Mouse (Mus musculus) stomach, embryonic 16.5 days (tissue): Measurements from ENCODE around the gene Rtcb. TPM values are rescaled to one million over a fixed set of nuclear protein-coding genes. Genes with fewer than 3 reads are reported as not detected.

ENCODE experiments used
- ATAC-seq: fragments of 200-750 bp; cut with Nextera tagmentation; 2 replicates; pipeline ENCODE4 v1.8.0; 2017; ENCODE audit warnings: moderate number of reproducible peaks, moderate TSS enrichment; ENCODE audit not compliant: insufficient read depth, low FRiP score
- H3K27ac ChIP-seq: fragments of 300-500 bp; sonication (generic); 2 replicates; pipeline ENCODE4 v1.5.1; 2014; ENCODE audit warnings: low read length
- H3K27me3 ChIP-seq: fragments of 300-500 bp; sonication (generic); 2 replicates; pipeline ENCODE4 v1.6.1; 2014; ENCODE audit warnings: low read length, control low read depth, mixed read lengths; ENCODE audit not compliant: control insufficient read depth, insufficient read depth
- H3K36me3 ChIP-seq: fragments of 300-500 bp; sonication (generic); 2 replicates; pipeline ENCODE4 v1.6.1; 2014; ENCODE audit warnings: low read length; ENCODE audit not compliant: control insufficient read depth, insufficient read depth
- H3K4me1 ChIP-seq: fragments of 300-500 bp; sonication (generic); 2 replicates; pipeline ENCODE4 v1.6.1; 2014; ENCODE audit warnings: low read length, control low read depth, mixed read lengths; ENCODE audit not compliant: control insufficient read depth, insufficient read depth
- H3K4me2 ChIP-seq: fragments of 300-500 bp; sonication (generic); 2 replicates; pipeline ENCODE4 v1.6.1; 2014; ENCODE audit warnings: low read depth, low read length, mixed read lengths
- H3K4me3 ChIP-seq: fragments of 300-500 bp; sonication (generic); replicated peaks from 2 replicates; pipeline ENCODE4 v1.5.1; 2014; ENCODE audit warnings: mild to moderate bottlenecking, low read length
- H3K9ac ChIP-seq: fragments of 300-500 bp; sonication (generic); 2 replicates; pipeline ENCODE4 v1.6.1; 2014; ENCODE audit warnings: low read length
- H3K9me3 ChIP-seq: fragments of 300-500 bp; sonication (generic); replicated peaks from 2 replicates; pipeline ENCODE4 v1.6.1; 2016; ENCODE audit warnings: low read length, control low read depth; ENCODE audit not compliant: control insufficient read depth
- WGBS: fragments of 180-500 bp; shearing (Covaris S2); extraction: QIAGEN DNeasy Blood & Tissue Kit; methylation state at CpG from one replicate; pipeline ENCODE4 v1.1.7; 2014; 5-methylcytosine and 5-hydroxymethylcytosine counted together
- polyA plus RNA-seq: library from polyadenylated mRNA; unstranded; fragments of >200 nt; fragmentation: Nextera tagmentation; extraction: Ambion mirVana; gene quantifications from 2 replicates; pipeline ENCODE4 v1.2.1, GENCODE M21; 2015

Gene Rtcb
- polyA plus RNA-seq, 1 experiment from 2014 or later: 168 TPM

DNA sequence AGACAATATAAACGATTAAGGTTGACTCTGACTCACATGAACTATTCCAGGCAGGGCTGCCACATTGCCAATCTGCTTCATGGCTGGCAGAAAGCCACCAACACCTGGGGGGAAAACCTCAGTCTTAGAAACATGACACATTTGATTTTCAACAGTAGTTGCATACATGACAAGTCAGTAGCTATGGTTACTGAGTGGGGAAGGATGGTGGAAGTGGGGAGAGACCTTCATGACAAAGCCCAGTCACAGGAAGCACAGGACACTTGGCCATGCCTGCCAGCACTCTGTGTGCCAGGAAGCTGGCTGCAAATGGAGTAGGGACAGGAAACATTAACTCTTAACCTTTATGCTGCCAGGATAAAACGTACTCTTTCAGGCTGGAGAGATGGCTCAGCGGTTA, 4.2 kb downstream of the Rtcb start:
- H3K4me2 ChIP-seq: no peak overlapping the region
- H3K4me3 ChIP-seq: no peak overlapping the region
- ATAC-seq: no peak
- H3K36me3 ChIP-seq: peaks cover 22% of the 10 kb centered on the region
- H3K27me3 ChIP-seq: no peaks in the 10 kb centered on the region
- no peak overlapping the region for H3K27ac ChIP-seq
- H3K4me1 ChIP-seq: peaks cover 4% of the 10 kb centered on the region; the same call in 1 of the 2 replicates
- no peaks in the 10 kb centered on the region for H3K9me3 ChIP-seq
- no peak overlapping the region for H3K9ac ChIP-seq
- 78% methylated on average over 3 of the region's 3 CpGs for WGBS

DNA sequence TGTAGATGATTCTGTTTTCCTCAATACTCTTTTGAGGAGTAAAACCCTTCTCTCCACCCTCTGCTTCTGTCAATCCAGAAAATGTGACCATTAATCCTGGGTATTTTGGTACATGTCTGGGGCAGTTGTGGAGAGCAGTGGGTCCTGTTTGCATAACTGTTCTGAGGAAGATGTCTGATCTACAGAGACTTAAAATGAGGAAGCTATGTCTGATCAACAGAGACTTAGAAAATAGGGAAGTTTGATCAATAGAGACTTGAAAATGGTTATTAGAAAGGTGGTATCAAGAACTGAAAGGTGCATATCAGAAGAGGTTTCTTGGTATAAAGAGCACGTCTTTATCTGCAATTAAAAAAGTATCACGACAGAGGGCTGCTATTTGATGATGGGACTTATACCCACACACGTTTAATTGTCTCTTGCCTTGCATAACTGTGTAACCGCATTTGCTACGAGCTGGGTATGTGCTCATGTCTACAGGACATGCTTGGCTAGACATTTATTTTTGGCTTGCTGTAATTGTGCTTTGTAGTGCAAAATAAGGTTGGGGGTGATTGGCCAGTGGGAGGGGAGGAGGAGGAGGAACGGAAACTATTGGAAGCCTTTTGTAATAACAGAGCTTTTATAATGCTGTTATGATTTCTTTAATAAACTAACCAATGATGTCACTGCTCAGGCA, 5.7 kb downstream of the Rtcb start:
- ATAC-seq: no peak
- no peak overlapping the region for H3K27ac ChIP-seq
- H3K36me3 ChIP-seq: peaks cover 28% of the 10 kb centered on the region
- H3K4me3 ChIP-seq: no peak overlapping the region
- WGBS: 85% methylated on average over 6 of the region's 6 CpGs
- H3K9me3 ChIP-seq: no peaks in the 10 kb centered on the region
- H3K4me1 ChIP-seq: peaks cover 4% of the 10 kb centered on the region; the same call in 1 of the 2 replicates
- no peak overlapping the region for H3K4me2 ChIP-seq
- no peaks in the 10 kb centered on the region for H3K27me3 ChIP-seq
- no peak overlapping the region for H3K9ac ChIP-seq

DNA sequence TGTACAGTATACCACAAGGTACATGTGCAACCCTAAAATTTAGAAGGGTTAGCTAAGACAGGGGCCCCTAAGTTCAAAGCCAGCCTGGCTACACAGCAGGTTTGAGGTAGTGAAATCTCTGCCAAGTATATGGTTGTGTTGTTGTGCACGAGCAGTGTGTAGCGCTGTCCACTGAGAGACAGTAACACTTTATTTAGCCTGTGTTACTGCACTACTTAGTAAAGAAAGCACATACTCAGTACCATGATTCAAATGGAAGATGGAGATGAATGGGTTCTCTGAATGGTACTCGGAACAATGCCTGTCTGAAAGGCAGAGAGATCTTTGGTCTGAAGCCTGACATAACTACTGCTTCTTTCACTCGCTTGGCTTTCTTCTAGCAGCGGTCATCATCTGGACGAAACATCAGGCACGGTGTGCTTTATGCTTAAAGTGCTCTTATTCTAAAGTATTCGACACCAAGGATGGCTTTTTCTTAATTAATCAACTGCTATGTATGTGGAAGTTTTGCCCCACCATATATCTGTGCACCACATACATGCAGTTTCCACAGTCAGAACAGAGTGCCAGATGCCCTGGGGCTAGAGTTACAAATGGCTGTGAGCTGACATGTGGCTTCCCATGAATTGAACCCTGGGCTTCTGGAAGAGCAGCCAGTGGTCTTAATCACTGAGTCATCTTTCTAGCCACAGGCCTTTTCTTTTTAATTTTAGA, 9.0 kb downstream of the Rtcb start:
- peaks cover 42% of the 10 kb centered on the region for H3K36me3 ChIP-seq
- no peak overlapping the region for H3K4me2 ChIP-seq
- H3K9me3 ChIP-seq: no peaks in the 10 kb centered on the region
- ATAC-seq: no peak
- H3K27me3 ChIP-seq: no peaks in the 10 kb centered on the region
- H3K27ac ChIP-seq: no peak overlapping the region
- no peaks in the 10 kb centered on the region for H3K4me1 ChIP-seq
- no peak overlapping the region for H3K9ac ChIP-seq
- no peak overlapping the region for H3K4me3 ChIP-seq
- WGBS: 95% methylated on average over 8 of the region's 8 CpGs

DNA sequence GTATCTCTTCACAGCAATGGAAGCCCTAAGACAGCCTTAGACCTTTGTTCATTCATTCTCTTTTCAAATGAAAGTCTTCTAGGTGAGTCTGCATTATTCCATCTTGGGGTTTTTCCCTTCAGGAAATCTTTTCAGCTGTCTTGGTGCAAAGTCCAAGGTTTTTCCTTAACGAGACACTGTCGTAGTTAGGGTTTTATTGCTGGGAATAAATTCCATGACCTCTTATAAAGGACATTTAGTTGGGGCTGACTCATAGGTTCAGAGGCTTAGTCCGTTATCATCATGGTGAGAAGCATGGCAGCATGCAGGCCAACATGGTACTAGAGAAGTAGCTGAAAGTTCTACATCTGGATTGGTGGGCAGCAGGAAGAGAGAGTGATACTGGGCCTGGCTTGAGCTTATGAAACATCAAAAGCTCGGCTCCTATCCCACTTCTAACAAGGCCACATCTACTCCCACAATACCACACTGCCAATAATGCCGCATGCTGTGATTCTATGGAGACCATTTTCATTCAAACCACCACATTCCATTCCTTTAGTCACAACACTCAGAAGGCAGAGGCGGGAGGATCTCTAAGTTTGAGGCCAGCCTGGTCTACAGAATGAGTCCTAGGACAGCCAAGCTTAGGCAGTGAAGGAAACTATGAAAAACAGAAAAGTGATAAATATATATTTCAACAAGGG, 21.2 kb downstream of the Rtcb start:
- Histone ChIP-seq H3K4me3 (no peak overlapping the region), H3K27me3 (no peaks in the 10 kb centered on the region), H3K36me3 (peaks cover 23% of the 10 kb centered on the region), H3K9me3 (0 out of 2 replicates have a peak, but pooled peaks cover 8% of the 10 kb centered on the region), H3K4me2 (no peak overlapping the region), H3K4me1 (no peaks in the 10 kb centered on the region), H3K9ac (no peak overlapping the region), H3K27ac (no peak overlapping the region)
- ATAC-seq: no peak
- 93% methylated on average over 6 of the region's 6 CpGs for WGBS

DNA sequence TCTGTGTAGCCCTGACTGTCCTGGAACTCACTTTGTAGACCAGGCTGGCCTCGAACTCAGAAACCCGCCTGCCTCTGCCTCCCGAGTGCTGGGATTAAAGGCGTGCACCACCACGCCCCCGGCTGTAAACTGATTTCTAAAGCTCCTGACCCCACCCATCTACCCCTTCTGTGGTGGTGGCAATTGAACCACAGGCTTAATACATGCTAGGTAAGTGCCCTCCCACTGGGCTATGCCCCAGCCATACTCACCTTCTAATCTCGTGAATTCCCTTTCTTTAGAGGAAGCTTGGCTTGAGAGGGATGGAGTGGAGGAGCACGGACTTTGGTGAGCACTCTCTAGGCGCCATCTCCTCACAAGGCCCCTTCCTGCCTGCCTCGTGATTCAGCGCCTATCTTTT, 27.7 kb downstream of the Rtcb start:
- no peaks in the 10 kb centered on the region for H3K9me3 ChIP-seq
- no peak overlapping the region for H3K4me2 ChIP-seq
- no peaks in the 10 kb centered on the region for H3K4me1 ChIP-seq
- no peaks in the 10 kb centered on the region for H3K36me3 ChIP-seq
- ATAC-seq: no peak
- H3K4me3 ChIP-seq: no peak overlapping the region
- H3K27me3 ChIP-seq: no peaks in the 10 kb centered on the region
- H3K27ac ChIP-seq: no peak overlapping the region
- H3K9ac ChIP-seq: no peak overlapping the region
- 91% methylated on average over 11 of the region's 11 CpGs for WGBS

DNA sequence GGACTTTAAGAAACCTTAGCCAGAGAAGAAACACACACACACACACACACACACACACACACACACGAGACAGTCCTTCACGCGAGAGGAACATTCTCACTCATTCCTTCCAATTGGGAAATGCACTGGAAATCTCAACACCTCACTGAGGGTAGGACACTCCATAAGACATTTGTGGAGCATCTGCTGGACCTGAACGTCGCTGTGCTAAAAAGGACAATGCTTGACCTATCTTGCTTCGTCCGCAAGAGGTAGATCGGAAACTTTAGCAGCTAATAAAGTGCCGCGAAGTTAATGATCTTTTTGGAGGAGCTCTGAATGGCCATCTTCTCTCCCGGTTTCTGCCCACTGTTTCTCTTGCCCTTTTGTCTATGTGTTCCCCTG, 28.4 kb downstream of the Rtcb start:
- Histone ChIP-seq H3K4me3 (peak overlapping the region; percentile 51; the same call in 1 of the 2 replicates), H3K4me2 (peak overlapping the region; percentile 93), H3K27ac (no peak overlapping the region), H3K27me3 (no peaks in the 10 kb centered on the region), H3K9me3 (no peaks in the 10 kb centered on the region), H3K36me3 (no peaks in the 10 kb centered on the region), H3K9ac (no peak overlapping the region), H3K4me1 (no peaks in the 10 kb centered on the region)
- WGBS: 42% methylated on average over 11 of the region's 11 CpGs
- no peak for ATAC-seq

DNA sequence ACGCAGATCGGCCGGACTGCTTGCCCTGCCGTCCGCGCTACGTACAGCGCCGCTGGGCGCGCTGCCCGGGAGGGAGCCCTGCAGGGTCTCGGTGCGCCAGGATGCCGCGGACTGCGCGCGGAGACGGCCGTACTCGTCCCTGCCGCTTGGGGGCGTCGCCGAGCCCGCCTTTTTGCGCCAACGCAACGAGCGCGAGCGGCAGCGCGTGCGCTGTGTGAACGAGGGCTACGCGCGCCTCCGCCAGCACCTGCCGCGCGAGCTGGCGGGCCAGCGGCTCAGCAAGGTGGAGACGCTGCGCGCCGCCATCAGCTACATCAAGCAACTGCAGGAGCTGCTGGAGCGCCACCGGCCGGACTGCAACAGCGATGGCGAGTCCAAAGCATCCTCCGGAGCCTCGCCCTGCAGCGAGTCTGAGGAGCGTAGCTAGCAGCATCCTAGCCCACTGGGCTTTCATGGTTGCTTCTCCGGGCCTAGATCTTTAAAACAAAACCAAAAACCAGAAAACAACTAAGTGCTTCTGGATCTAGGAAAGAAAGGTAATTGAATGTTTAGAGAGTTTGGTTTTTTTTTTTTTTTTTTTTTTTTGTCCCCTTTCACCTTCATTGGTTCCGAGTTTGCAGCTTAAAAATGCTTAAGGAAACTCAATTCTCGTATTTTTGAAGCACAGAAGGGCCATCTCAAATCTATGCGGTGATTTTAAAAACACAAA, 29.0 kb downstream of the Rtcb start:
- Histone ChIP-seq H3K9ac (peak overlapping the region; percentile 48), H3K4me2 (peak overlapping the region; percentile 93), H3K4me1 (no peaks in the 10 kb centered on the region), H3K36me3 (no peaks in the 10 kb centered on the region), H3K9me3 (no peaks in the 10 kb centered on the region), H3K4me3 (peak overlapping the region; percentile 51), H3K27ac (no peak overlapping the region), H3K27me3 (no peaks in the 10 kb centered on the region)
- peak; percentile 80; the same call in 1 of the 2 replicates for ATAC-seq
- WGBS: 1% methylated on average over 63 of the region's 63 CpGs

DNA sequence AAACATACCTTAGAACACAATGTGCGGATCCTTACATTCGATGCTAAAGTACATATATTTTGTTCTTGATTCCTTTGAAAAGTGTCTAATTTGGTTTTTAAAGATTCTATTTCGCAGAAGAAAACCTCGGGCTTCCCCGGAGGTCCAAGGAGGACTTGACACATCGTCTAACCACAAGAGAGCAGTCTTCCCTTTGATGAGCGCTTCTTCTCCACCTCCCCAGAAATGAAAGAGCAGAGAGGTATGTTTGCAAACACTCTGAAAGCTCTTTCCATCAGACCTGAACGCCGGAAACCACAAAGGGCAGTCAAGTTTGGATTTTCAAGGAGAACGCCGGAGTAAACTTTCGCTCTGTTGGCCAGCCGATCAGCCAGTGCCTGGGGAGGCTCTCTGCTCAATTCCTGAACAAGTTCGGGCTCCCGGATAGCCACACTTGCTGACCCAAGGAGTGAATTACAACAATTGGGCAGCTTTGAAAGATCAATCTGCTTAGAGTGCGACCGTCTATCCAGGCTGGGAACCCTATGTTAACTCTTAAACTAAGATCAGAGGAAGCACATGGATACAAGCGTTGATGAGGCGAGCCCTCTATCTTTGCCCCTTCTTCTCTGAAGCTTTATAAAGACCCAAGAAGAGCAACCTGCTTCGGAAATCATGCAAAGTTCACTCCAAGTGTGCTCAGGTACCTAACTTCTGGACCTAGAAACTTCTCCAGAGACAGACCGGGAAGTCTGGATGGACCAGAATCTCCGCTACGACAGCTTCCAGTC, 29.8 kb downstream of the Rtcb start, which contains the start of gene Ascl4:
Gene Ascl4, plus strand, starts transcription at position 6 of the 770 bp plus-strand sequence.
- H3K9ac ChIP-seq: peak within 1 kb of the TSS; percentile 48
- peak within 1 kb of the TSS; percentile 51 for H3K4me3 ChIP-seq
- H3K27me3 ChIP-seq: no peaks in the 10 kb centered on the region
- WGBS: 2% methylated on average over 23 of the region's 23 CpGs
- no peaks in the 10 kb centered on the region for H3K9me3 ChIP-seq
- H3K4me2 ChIP-seq: peak within 1 kb of the TSS; percentile 93
- no peaks in the 10 kb centered on the region for H3K4me1 ChIP-seq
- ATAC-seq: no peak
- no peaks in the 10 kb centered on the region for H3K36me3 ChIP-seq
- H3K27ac ChIP-seq: no peak within 1 kb of the TSS
